Mouse (Mus musculus) hindbrain, postnatal 0 days (tissue): ENCODE measurements at regions not wholly inside any gene's neighbourhood (a gene's known extent, or its start where the extent isn't known, plus 50 kb on each side); places are given as distances from the start of the nearest gene placed in this dataset.
A peak's percentile ranks its signal among the peaks of the same experiment; 100 is the strongest.

Experiments used
- ATAC-seq: fragments of 200-750 bp; cut with Nextera tagmentation; 2 replicates; pipeline ENCODE4 v1.8.0; 2017; ENCODE audit warnings: mild to moderate bottlenecking, moderate TSS enrichment, moderate library complexity
- DNase-seq: peaks from one replicate; pipeline ENCODE4 v3.0.0-alpha.2; 2015; ENCODE audit warnings: low spot score
- H3K27ac ChIP-seq: fragments of 300-500 bp; sonication (generic); 2 replicates; pipeline ENCODE4 v1.5.1; 2014; ENCODE audit warnings: mild to moderate bottlenecking
- H3K27me3 ChIP-seq: fragments of 300-500 bp; sonication (generic); 2 replicates; pipeline ENCODE4 v1.6.1; 2014; ENCODE audit warnings: low read length, mixed read lengths; ENCODE audit not compliant: insufficient read depth
- H3K36me3 ChIP-seq: fragments of 300-500 bp; sonication (generic); 2 replicates; pipeline ENCODE4 v1.6.1; 2014; ENCODE audit warnings: low read length, mixed read lengths; ENCODE audit not compliant: insufficient read depth
- H3K4me1 ChIP-seq: fragments of 300-500 bp; sonication (generic); 2 replicates; pipeline ENCODE4 v1.6.1; 2014; ENCODE audit warnings: antibody characterized with exemption, low read length, mixed read lengths; ENCODE audit not compliant: insufficient read depth
- H3K4me2 ChIP-seq: fragments of 300-500 bp; sonication (generic); 2 replicates; pipeline ENCODE4 v1.6.1; 2014; ENCODE audit warnings: low read depth, mild to moderate bottlenecking, low read length, moderate library complexity, mixed read lengths
- H3K4me3 ChIP-seq: fragments of 300-500 bp; sonication (generic); 2 replicates; pipeline ENCODE4 v1.5.1; 2014; ENCODE audit warnings: low read length
- H3K9ac ChIP-seq: fragments of 300-500 bp; sonication (generic); replicated peaks from 2 replicates; pipeline ENCODE4 v1.6.1; 2014; ENCODE audit warnings: mild to moderate bottlenecking, low read length, moderate library complexity, mixed read lengths
- H3K9me3 ChIP-seq: fragments of 300-500 bp; sonication (generic); 2 replicates; pipeline ENCODE4 v1.6.1; 2016; ENCODE audit warnings: low read length, mixed read lengths
- CTCF ChIP-seq: IDR thresholded peaks from 2 replicates; pipeline ENCODE4 v1.5.1; 2016; ENCODE audit warnings: antibody characterized with exemption, control low read depth, low read depth
- WGBS: fragments of 180-500 bp; shearing (Covaris S2); extraction: QIAGEN DNeasy Blood & Tissue Kit; methylation state at CpG from one replicate; pipeline ENCODE4 v1.1.7; 2014; 5-methylcytosine and 5-hydroxymethylcytosine counted together

GRCm38 (mm10) chr12:107656846-107657245, 168.4 kb downstream of the 3110018I06Rik start:
- ATAC-seq (no peak), DNase-seq (no peak)
- Histone ChIP-seq H3K27me3 (no peaks in the 10 kb centered on the region), H3K4me1 (no peaks in the 10 kb centered on the region), H3K4me2 (no peak overlapping the region), H3K4me3 (no peak overlapping the region), H3K9ac (no peak overlapping the region), H3K9me3 (no peaks in the 10 kb centered on the region), H3K27ac (no peak overlapping the region), H3K36me3 (no peaks in the 10 kb centered on the region)
- TF ChIP-seq CTCF = no peak
- 52% methylated on average over 5 of the region's 5 CpGs for WGBS

- H3K27ac ChIP-seq = no peak overlapping the region
- no peaks in the 10 kb centered on the region for H3K9me3 ChIP-seq
- DNase-seq (no peak), ATAC-seq (no peak)
- H3K4me2 ChIP-seq = no peak overlapping the region
- H3K36me3 ChIP-seq = no peaks in the 10 kb centered on the region
- no peaks in the 10 kb centered on the region for H3K4me1 ChIP-seq
- WGBS = 40% methylated on average over 12 of the region's 12 CpGs
- no peak for TF ChIP-seq CTCF
- H3K4me3 ChIP-seq = no peak overlapping the region
- H3K27me3 ChIP-seq = no peaks in the 10 kb centered on the region
- no peak overlapping the region for H3K9ac ChIP-seq
Measured at GRCm38 (mm10) chr12:107658241-107658640, 169.8 kb downstream of the 3110018I06Rik start.

GRCm38 (mm10) chr12:107658821-107659220, 170.4 kb downstream of the 3110018I06Rik start:
- Histone ChIP-seq H3K27me3 (no peaks in the 10 kb centered on the region), H3K9me3 (no peaks in the 10 kb centered on the region), H3K27ac (no peak overlapping the region), H3K4me2 (0 out of 2 replicates have a peak overlapping the region, but pooled peaks have one; percentile 13), H3K4me1 (no peaks in the 10 kb centered on the region), H3K4me3 (no peak overlapping the region), H3K36me3 (no peaks in the 10 kb centered on the region), H3K9ac (no peak overlapping the region)
- TF ChIP-seq CTCF = no peak
- DNase-seq = peak; percentile 53
- WGBS = 24% methylated on average over 9 of the region's 9 CpGs
- no peak for ATAC-seq

- Histone ChIP-seq H3K27me3 (no peaks in the 10 kb centered on the region), H3K9me3 (no peaks in the 10 kb centered on the region), H3K4me1 (no peaks in the 10 kb centered on the region), H3K4me3 (no peak overlapping the region), H3K9ac (no peak overlapping the region), H3K27ac (no peak overlapping the region), H3K36me3 (no peaks in the 10 kb centered on the region), H3K4me2 (no peak overlapping the region)
- ATAC-seq (no peak), DNase-seq (no peak)
- no peak for TF ChIP-seq CTCF
- WGBS = 8% methylated on average over 1 of the region's 1 CpGs
Measured at GRCm38 (mm10) chr12:107662624-107663023, 174.2 kb downstream of the 3110018I06Rik start.

- H3K4me2 ChIP-seq = no peak overlapping the region
- no peak overlapping the region for H3K4me3 ChIP-seq
- no peaks in the 10 kb centered on the region for H3K36me3 ChIP-seq
- no peak for TF ChIP-seq CTCF
- no peaks in the 10 kb centered on the region for H3K9me3 ChIP-seq
- H3K4me1 ChIP-seq = peaks cover 5% of the 10 kb centered on the region; the same call in 1 of the 2 replicates
- ATAC-seq (no peak), DNase-seq (no peak)
- H3K27ac ChIP-seq = no peak overlapping the region
- 66% methylated on average over 3 of the region's 3 CpGs for WGBS
- no peaks in the 10 kb centered on the region for H3K27me3 ChIP-seq
- no peak overlapping the region for H3K9ac ChIP-seq
Measured at GRCm38 (mm10) chr12:107667836-107668235, 179.4 kb downstream of the 3110018I06Rik start.

GRCm38 (mm10) chr12:107669046-107669445, 180.6 kb downstream of the 3110018I06Rik start:
- Histone ChIP-seq H3K27me3 (no peaks in the 10 kb centered on the region), H3K27ac (no peak overlapping the region), H3K9ac (no peak overlapping the region), H3K4me3 (no peak overlapping the region), H3K4me1 (peaks cover 5% of the 10 kb centered on the region; the same call in 1 of the 2 replicates), H3K9me3 (no peaks in the 10 kb centered on the region), H3K36me3 (no peaks in the 10 kb centered on the region), H3K4me2 (no peak overlapping the region)
- DNase-seq (no peak), ATAC-seq (no peak)
- 73% methylated on average over 5 of the region's 5 CpGs for WGBS
- TF ChIP-seq CTCF = no peak

GRCm38 (mm10) chr12:107669450-107669849, 181.0 kb downstream of the 3110018I06Rik start:
- no peaks in the 10 kb centered on the region for H3K27me3 ChIP-seq
- no peaks in the 10 kb centered on the region for H3K36me3 ChIP-seq
- DNase-seq (no peak), ATAC-seq (no peak)
- no peak overlapping the region for H3K4me2 ChIP-seq
- no peak for TF ChIP-seq CTCF
- no peak overlapping the region for H3K4me3 ChIP-seq
- H3K9me3 ChIP-seq = no peaks in the 10 kb centered on the region
- WGBS = 69% methylated on average over 6 of the region's 6 CpGs
- peaks cover 5% of the 10 kb centered on the region; the same call in 1 of the 2 replicates for H3K4me1 ChIP-seq
- H3K9ac ChIP-seq = no peak overlapping the region
- no peak overlapping the region for H3K27ac ChIP-seq
